Mouse (Mus musculus): ENCODE measurements around the gene Cyp8b1. TPM values are rescaled to one million over a fixed set of nuclear protein-coding genes. Genes with fewer than 3 reads are reported as not detected.

The Cyp8b1 gene
- polyA plus RNA-seq, 1 experiment from 2014 or later = 4.4 TPM

DNA sequence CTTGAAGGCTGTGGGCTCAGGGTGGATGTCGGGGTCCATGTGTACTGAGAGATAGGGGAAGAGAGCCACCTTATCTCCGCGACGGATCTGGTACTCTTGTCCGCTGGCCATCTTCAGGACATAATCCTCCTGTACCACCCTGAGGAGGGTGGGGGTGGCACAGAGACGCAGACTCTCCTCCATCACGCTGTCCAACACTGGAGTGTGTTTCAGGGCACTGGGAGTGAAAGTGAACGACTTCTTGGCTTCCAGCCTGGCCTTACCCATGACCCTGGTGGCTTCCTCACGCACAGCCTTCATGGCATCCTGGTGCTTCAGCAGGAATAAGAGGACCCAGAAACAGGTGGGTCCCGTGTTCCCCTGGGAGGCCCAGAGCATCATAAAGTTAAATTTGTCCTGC lies 1.0 kb downstream of the Cyp8b1 start:
- ATAC-seq (ENCODE audit: insufficient read depth) = no peak
- Histone ChIP-seq H3K9me3 (replicated peaks) (no peaks in the 10 kb centered on the region), H3K36me3 (replicated peaks) (no peaks in the 10 kb centered on the region), H3K4me2 (no peak overlapping the region), H3K4me1 (replicated peaks) (peaks cover 13% of the 10 kb centered on the region), H3K27me3 (no peaks in the 10 kb centered on the region), H3K27ac (replicated peaks) (no peak overlapping the region), H3K9ac (no peak overlapping the region), H3K4me3 (replicated peaks) (no peak overlapping the region)
- WGBS (ENCODE audit: insufficient replicate concordance) = 59% methylated on average over 10 of the region's 10 CpGs

- H3K4me2 ChIP-seq = no peak overlapping the region
- H3K36me3 ChIP-seq (replicated peaks) = no peaks in the 10 kb centered on the region
- no peaks in the 10 kb centered on the region for H3K27me3 ChIP-seq
- H3K4me1 ChIP-seq (replicated peaks) = peaks cover 13% of the 10 kb centered on the region
- H3K27ac ChIP-seq (replicated peaks) = no peak overlapping the region
- ATAC-seq (ENCODE audit: insufficient read depth) = no peak
- 60% methylated on average over 8 of the region's 8 CpGs for WGBS (ENCODE audit: insufficient replicate concordance)
- H3K9ac ChIP-seq = no peak overlapping the region
- no peak overlapping the region for H3K4me3 ChIP-seq (replicated peaks)
- no peaks in the 10 kb centered on the region for H3K9me3 ChIP-seq (replicated peaks)
These were observed 1.8 kb downstream of the Cyp8b1 start for GRCm38 (mm10) chr9:121914226-121914757.

DNA sequence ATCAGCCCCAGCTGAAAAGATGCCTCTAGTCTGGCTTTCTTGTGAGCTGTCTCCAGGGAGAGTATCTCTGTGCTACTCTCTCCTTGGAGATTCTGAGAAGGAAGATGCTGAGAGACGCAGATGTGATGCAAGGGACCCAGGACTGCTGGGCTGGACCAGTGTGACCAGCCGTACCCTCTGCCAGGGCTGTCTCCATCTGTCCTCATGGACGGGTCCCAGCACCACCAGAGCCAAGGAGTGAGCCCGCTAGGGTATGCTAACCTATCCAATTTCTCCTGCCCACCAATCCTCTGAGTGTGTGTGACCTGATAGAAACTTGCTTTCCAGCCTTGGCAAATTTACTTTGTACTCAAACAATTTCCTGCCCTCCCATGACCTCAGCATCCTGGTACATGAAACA lies 3.3 kb downstream of the Cyp8b1 start:
- Histone ChIP-seq H3K36me3 (replicated peaks) (no peaks in the 10 kb centered on the region), H3K9me3 (replicated peaks) (no peaks in the 10 kb centered on the region), H3K27ac (replicated peaks) (no peak overlapping the region), H3K4me2 (no peak overlapping the region), H3K4me3 (replicated peaks) (no peak overlapping the region), H3K27me3 (no peaks in the 10 kb centered on the region), H3K4me1 (replicated peaks) (peaks cover 13% of the 10 kb centered on the region), H3K9ac (no peak overlapping the region)
- 56% methylated on average over 4 of the region's 4 CpGs for WGBS (ENCODE audit: insufficient replicate concordance)
- no peak for ATAC-seq (ENCODE audit: insufficient read depth)

- no peaks in the 10 kb centered on the region for H3K9me3 ChIP-seq (replicated peaks)
- H3K4me3 ChIP-seq (replicated peaks) = no peak overlapping the region
- H3K4me2 ChIP-seq = no peak overlapping the region
- ATAC-seq (ENCODE audit: insufficient read depth) = no peak
- no peaks in the 10 kb centered on the region for H3K27me3 ChIP-seq
- H3K4me1 ChIP-seq (replicated peaks) = peaks cover 11% of the 10 kb centered on the region
- WGBS (ENCODE audit: insufficient replicate concordance) = 75% methylated on average over 7 of the region's 7 CpGs
- H3K36me3 ChIP-seq (replicated peaks) = no peaks in the 10 kb centered on the region
- H3K9ac ChIP-seq = no peak overlapping the region
- no peak overlapping the region for H3K27ac ChIP-seq (replicated peaks)
These were observed 4.9 kb downstream of the Cyp8b1 start for GRCm38 (mm10) chr9:121911196-121911595.

DNA sequence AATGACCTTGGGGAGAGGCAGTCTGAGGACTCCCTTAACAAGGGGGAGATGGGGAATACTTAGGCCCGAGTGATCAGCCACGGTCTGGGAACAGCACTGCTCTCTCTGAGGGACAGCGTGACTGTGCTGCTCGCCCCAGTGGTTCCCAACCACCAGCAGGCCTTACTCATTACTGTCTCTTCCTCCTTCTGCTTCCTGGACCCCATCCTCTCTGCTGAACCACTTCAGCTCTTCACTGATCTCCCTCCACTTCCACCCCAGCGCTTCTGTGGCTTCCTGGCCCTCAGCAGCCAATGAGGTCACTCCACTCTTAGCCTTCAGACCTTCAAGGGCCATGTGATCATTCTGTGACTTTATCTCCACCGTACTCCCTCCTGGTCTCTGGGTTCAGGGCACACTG lies 6.5 kb downstream of the Cyp8b1 start:
- Histone ChIP-seq H3K27ac (replicated peaks) (no peak overlapping the region), H3K4me3 (replicated peaks) (no peak overlapping the region), H3K4me2 (no peak overlapping the region), H3K9ac (no peak overlapping the region), H3K9me3 (replicated peaks) (no peaks in the 10 kb centered on the region), H3K36me3 (replicated peaks) (no peaks in the 10 kb centered on the region), H3K27me3 (no peaks in the 10 kb centered on the region), H3K4me1 (replicated peaks) (0 out of 2 replicates have a peak, but pooled peaks cover 4% of the 10 kb centered on the region)
- no peak for ATAC-seq (ENCODE audit: insufficient read depth)
- 24% methylated on average over 6 of the region's 6 CpGs for WGBS (ENCODE audit: insufficient replicate concordance)

DNA sequence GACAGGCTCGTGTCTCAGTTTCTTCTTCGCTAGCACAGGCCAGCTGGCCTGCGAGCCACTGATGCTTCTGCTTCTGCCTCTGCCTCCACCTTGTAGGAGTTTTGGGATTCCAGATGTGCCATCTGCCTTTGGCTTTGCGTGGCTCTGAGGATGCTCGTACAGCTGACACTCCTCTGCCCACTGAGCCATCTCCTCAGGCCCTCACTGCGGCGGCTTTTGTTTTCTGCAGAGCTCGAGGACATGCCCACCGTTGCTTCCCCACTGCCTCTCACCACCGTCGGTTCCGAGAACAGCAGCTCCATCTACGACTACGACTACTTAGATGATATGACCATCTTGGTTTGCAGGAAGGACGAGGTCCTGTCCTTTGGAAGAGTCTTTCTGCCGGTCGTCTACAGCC lies 7.8 kb downstream of the Cyp8b1 start:
- Histone ChIP-seq H3K4me1 (replicated peaks) (0 out of 2 replicates have a peak, but pooled peaks cover 3% of the 10 kb centered on the region), H3K9ac (no peak overlapping the region), H3K4me2 (no peak overlapping the region), H3K27ac (replicated peaks) (no peak overlapping the region), H3K9me3 (replicated peaks) (no peaks in the 10 kb centered on the region), H3K27me3 (no peaks in the 10 kb centered on the region), H3K36me3 (replicated peaks) (no peaks in the 10 kb centered on the region), H3K4me3 (replicated peaks) (no peak overlapping the region)
- 76% methylated on average over 17 of the region's 17 CpGs for WGBS (ENCODE audit: insufficient replicate concordance)
- no peak for ATAC-seq (ENCODE audit: insufficient read depth)

GRCm38 (mm10) chr9:121907356-121908070 lies 8.6 kb downstream of the Cyp8b1 start:
- Histone ChIP-seq H3K4me1 (replicated peaks) (peaks cover 3% of the 10 kb centered on the region; the same call in 1 of the 2 replicates), H3K4me3 (replicated peaks) (no peak overlapping the region), H3K27me3 (no peaks in the 10 kb centered on the region), H3K9ac (no peak overlapping the region), H3K9me3 (replicated peaks) (no peaks in the 10 kb centered on the region), H3K27ac (replicated peaks) (no peak overlapping the region), H3K4me2 (no peak overlapping the region), H3K36me3 (replicated peaks) (no peaks in the 10 kb centered on the region)
- no peak for ATAC-seq (ENCODE audit: insufficient read depth)
- 60% methylated on average over 10 of the region's 10 CpGs for WGBS (ENCODE audit: insufficient replicate concordance)

GRCm38 (mm10) chr9:121906456-121906855 lies 9.6 kb downstream of the Cyp8b1 start:
- H3K36me3 ChIP-seq (replicated peaks) = no peaks in the 10 kb centered on the region
- no peak overlapping the region for H3K4me2 ChIP-seq
- H3K4me3 ChIP-seq (replicated peaks) = no peak overlapping the region
- no peaks in the 10 kb centered on the region for H3K27me3 ChIP-seq
- no peak for ATAC-seq (ENCODE audit: insufficient read depth)
- WGBS (ENCODE audit: insufficient replicate concordance) = 56% methylated on average over 5 of the region's 5 CpGs
- H3K4me1 ChIP-seq (replicated peaks) = peaks cover 9% of the 10 kb centered on the region; the same call in 1 of the 2 replicates
- no peak overlapping the region for H3K27ac ChIP-seq (replicated peaks)
- H3K9me3 ChIP-seq (replicated peaks) = no peaks in the 10 kb centered on the region
- H3K9ac ChIP-seq = no peak overlapping the region

GRCm38 (mm10) chr9:121905556-121906185 lies 10.4 kb downstream of the Cyp8b1 start:
- no peaks in the 10 kb centered on the region for H3K27me3 ChIP-seq
- H3K9ac ChIP-seq = no peak overlapping the region
- no peak overlapping the region for H3K4me3 ChIP-seq (replicated peaks)
- H3K36me3 ChIP-seq (replicated peaks) = no peaks in the 10 kb centered on the region
- peak overlapping the region; percentile 51 for H3K27ac ChIP-seq (replicated peaks)
- ATAC-seq (ENCODE audit: insufficient read depth) = peak; percentile 33; the same call in 1 of the 2 replicates
- 57% methylated on average over 4 of the region's 4 CpGs for WGBS (ENCODE audit: insufficient replicate concordance)
- peaks cover 9% of the 10 kb centered on the region; the same call in 1 of the 2 replicates for H3K4me1 ChIP-seq (replicated peaks)
- no peak overlapping the region for H3K4me2 ChIP-seq
- no peaks in the 10 kb centered on the region for H3K9me3 ChIP-seq (replicated peaks)

GRCm38 (mm10) chr9:121904946-121905345 lies 11.2 kb downstream of the Cyp8b1 start:
- WGBS (ENCODE audit: insufficient replicate concordance) = 75% methylated on average over 7 of the region's 7 CpGs
- Histone ChIP-seq H3K4me2 (no peak overlapping the region), H3K27me3 (no peaks in the 10 kb centered on the region), H3K9me3 (replicated peaks) (no peaks in the 10 kb centered on the region), H3K4me1 (replicated peaks) (peaks cover 9% of the 10 kb centered on the region; the same call in 1 of the 2 replicates), H3K27ac (replicated peaks) (no peak overlapping the region), H3K4me3 (replicated peaks) (no peak overlapping the region), H3K9ac (no peak overlapping the region), H3K36me3 (replicated peaks) (no peaks in the 10 kb centered on the region)
- no peak for ATAC-seq (ENCODE audit: insufficient read depth)

DNA sequence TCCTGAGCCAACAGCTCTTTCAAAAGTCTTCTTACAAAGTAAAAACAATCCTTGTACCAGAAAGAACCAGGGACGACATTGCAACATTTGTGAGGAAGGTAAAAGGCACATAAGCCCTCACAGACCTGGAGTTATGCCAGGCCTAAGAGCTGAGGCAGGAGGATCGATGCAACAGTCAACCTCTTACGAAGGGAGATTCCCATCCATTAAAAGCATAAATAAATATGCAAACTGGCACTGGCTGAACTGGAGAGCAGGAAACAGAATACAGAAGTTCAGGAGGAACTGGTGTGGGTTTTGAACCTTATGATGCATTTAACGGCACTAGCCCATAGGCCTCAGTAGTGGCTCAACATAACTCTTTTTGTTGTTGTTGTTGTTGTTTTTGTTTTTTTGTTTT lies 11.8 kb downstream of the Cyp8b1 start:
- Histone ChIP-seq H3K27me3 (no peaks in the 10 kb centered on the region), H3K9ac (no peak overlapping the region), H3K4me2 (no peak overlapping the region), H3K4me3 (replicated peaks) (no peak overlapping the region), H3K4me1 (replicated peaks) (peaks cover 9% of the 10 kb centered on the region; the same call in 1 of the 2 replicates), H3K27ac (replicated peaks) (no peak overlapping the region), H3K9me3 (replicated peaks) (no peaks in the 10 kb centered on the region), H3K36me3 (replicated peaks) (no peaks in the 10 kb centered on the region)
- no peak for ATAC-seq (ENCODE audit: insufficient read depth)
- 53% methylated on average over 4 of the region's 4 CpGs for WGBS (ENCODE audit: insufficient replicate concordance)
